Mouse (Mus musculus): ENCODE results near the gene Cdhr3. TPM values are rescaled to one million over a fixed set of nuclear protein-coding genes. Genes with fewer than 3 reads are reported as not detected.
A peak's percentile ranks its signal among the peaks of the same experiment; 100 is the strongest.

Cdhr3 gene
- polyA plus RNA-seq, 1 experiment from 2014 or later, result 2.6 TPM

GRCm38 (mm10) chr12:33018601-33019000 lies 74.1 kb downstream of the Cdhr3 start:
- no peak overlapping the region for H3K4me3 ChIP-seq (replicated peaks)
- ATAC-seq (ENCODE audit: insufficient number of reproducible peaks, low FRiP score, low TSS enrichment, low read depth), result no peak
- no peaks in the 10 kb centered on the region for H3K9me3 ChIP-seq (replicated peaks)
- H3K9ac ChIP-seq, result no peak overlapping the region
- 67% methylated on average over 4 of the region's 4 CpGs for WGBS
- no peak overlapping the region for H3K4me2 ChIP-seq (replicated peaks)
- H3K36me3 ChIP-seq, result no peaks in the 10 kb centered on the region
- peaks cover 27% of the 10 kb centered on the region for H3K4me1 ChIP-seq
- H3K27ac ChIP-seq (replicated peaks), result no peak overlapping the region
- no peaks in the 10 kb centered on the region for H3K27me3 ChIP-seq

GRCm38 (mm10) chr12:33016824-33017705 lies 75.6 kb downstream of the Cdhr3 start:
- Histone ChIP-seq H3K27ac (replicated peaks) (no peak overlapping the region), H3K4me3 (replicated peaks) (no peak overlapping the region), H3K36me3 (no peaks in the 10 kb centered on the region), H3K4me1 (peaks cover 27% of the 10 kb centered on the region), H3K27me3 (no peaks in the 10 kb centered on the region), H3K9me3 (replicated peaks) (no peaks in the 10 kb centered on the region), H3K4me2 (replicated peaks) (no peak overlapping the region), H3K9ac (no peak overlapping the region)
- no peak for ATAC-seq (ENCODE audit: insufficient number of reproducible peaks, low FRiP score, low TSS enrichment, low read depth)
- WGBS, result 46% methylated on average over 7 of the region's 7 CpGs

GRCm38 (mm10) chr12:33015103-33015502 lies 77.6 kb downstream of the Cdhr3 start:
- Histone ChIP-seq H3K4me2 (replicated peaks) (no peak overlapping the region), H3K4me1 (peaks cover 22% of the 10 kb centered on the region), H3K9ac (no peak overlapping the region), H3K27me3 (no peaks in the 10 kb centered on the region), H3K27ac (replicated peaks) (no peak overlapping the region), H3K4me3 (replicated peaks) (no peak overlapping the region), H3K36me3 (no peaks in the 10 kb centered on the region), H3K9me3 (replicated peaks) (no peaks in the 10 kb centered on the region)
- WGBS, result 80% methylated on average over 1 of the region's 1 CpGs
- no peak for ATAC-seq (ENCODE audit: insufficient number of reproducible peaks, low FRiP score, low TSS enrichment, low read depth)

- H3K36me3 ChIP-seq, result no peaks in the 10 kb centered on the region
- peaks cover 23% of the 10 kb centered on the region for H3K4me1 ChIP-seq
- no peaks in the 10 kb centered on the region for H3K9me3 ChIP-seq (replicated peaks)
- ATAC-seq (ENCODE audit: insufficient number of reproducible peaks, low FRiP score, low TSS enrichment, low read depth), result no peak
- no peak overlapping the region for H3K9ac ChIP-seq
- no peak overlapping the region for H3K27ac ChIP-seq (replicated peaks)
- no peak overlapping the region for H3K4me3 ChIP-seq (replicated peaks)
- no peaks in the 10 kb centered on the region for H3K27me3 ChIP-seq
- 62% methylated on average over 7 of the region's 7 CpGs for WGBS
- no peak overlapping the region for H3K4me2 ChIP-seq (replicated peaks)
These were observed 78.5 kb downstream of the Cdhr3 start for GRCm38 (mm10) chr12:33014050-33014796.

- Histone ChIP-seq H3K4me3 (replicated peaks) (no peak overlapping the region), H3K36me3 (no peaks in the 10 kb centered on the region), H3K9ac (no peak overlapping the region), H3K27ac (replicated peaks) (peak overlapping the region; percentile 84), H3K9me3 (replicated peaks) (no peaks in the 10 kb centered on the region), H3K4me2 (replicated peaks) (no peak overlapping the region), H3K27me3 (no peaks in the 10 kb centered on the region), H3K4me1 (peaks cover 22% of the 10 kb centered on the region)
- no peak; the same call in 1 of the 2 replicates for ATAC-seq (ENCODE audit: insufficient number of reproducible peaks, low FRiP score, low TSS enrichment, low read depth)
- WGBS, result 48% methylated on average over 3 of the region's 3 CpGs
These were observed 82.6 kb downstream of the Cdhr3 start for GRCm38 (mm10) chr12:33010026-33010425.

GRCm38 (mm10) chr12:33009206-33009966 lies 83.3 kb downstream of the Cdhr3 start:
- Histone ChIP-seq H3K27ac (replicated peaks) (peak overlapping the region; percentile 84), H3K4me3 (replicated peaks) (no peak overlapping the region), H3K9me3 (replicated peaks) (no peaks in the 10 kb centered on the region), H3K9ac (no peak overlapping the region), H3K36me3 (no peaks in the 10 kb centered on the region), H3K4me2 (replicated peaks) (0 out of 2 replicates have a peak overlapping the region, but pooled peaks have one; percentile 2), H3K27me3 (no peaks in the 10 kb centered on the region), H3K4me1 (peaks cover 22% of the 10 kb centered on the region)
- 39% methylated on average over 6 of the region's 6 CpGs for WGBS
- peak; percentile 74 for ATAC-seq (ENCODE audit: insufficient number of reproducible peaks, low FRiP score, low TSS enrichment, low read depth)

- Histone ChIP-seq H3K9me3 (replicated peaks) (no peaks in the 10 kb centered on the region), H3K27me3 (no peaks in the 10 kb centered on the region), H3K4me2 (replicated peaks) (0 out of 2 replicates have a peak overlapping the region, but pooled peaks have one; percentile 25), H3K4me1 (peaks cover 22% of the 10 kb centered on the region), H3K27ac (replicated peaks) (peak overlapping the region; percentile 84), H3K9ac (no peak overlapping the region), H3K4me3 (replicated peaks) (no peak overlapping the region), H3K36me3 (no peaks in the 10 kb centered on the region)
- peak; percentile 85 for ATAC-seq (ENCODE audit: insufficient number of reproducible peaks, low FRiP score, low TSS enrichment, low read depth)
- 28% methylated on average over 7 of the region's 7 CpGs for WGBS
These were observed 84.2 kb downstream of the Cdhr3 start for GRCm38 (mm10) chr12:33008305-33009110.

- Histone ChIP-seq H3K36me3 (no peaks in the 10 kb centered on the region), H3K27ac (replicated peaks) (no peak overlapping the region), H3K27me3 (no peaks in the 10 kb centered on the region), H3K4me2 (replicated peaks) (no peak overlapping the region), H3K9ac (no peak overlapping the region), H3K4me1 (peaks cover 22% of the 10 kb centered on the region), H3K4me3 (replicated peaks) (no peak overlapping the region), H3K9me3 (replicated peaks) (no peaks in the 10 kb centered on the region)
- WGBS, result 89% methylated on average over 2 of the region's 2 CpGs
- no peak for ATAC-seq (ENCODE audit: insufficient number of reproducible peaks, low FRiP score, low TSS enrichment, low read depth)
These were observed 85.5 kb downstream of the Cdhr3 start for GRCm38 (mm10) chr12:33007176-33007575.

- no peak overlapping the region for H3K9ac ChIP-seq
- 76% methylated on average over 5 of the region's 5 CpGs for WGBS
- H3K36me3 ChIP-seq, result no peaks in the 10 kb centered on the region
- ATAC-seq (ENCODE audit: insufficient number of reproducible peaks, low FRiP score, low TSS enrichment, low read depth), result no peak
- peaks cover 22% of the 10 kb centered on the region for H3K4me1 ChIP-seq
- H3K4me2 ChIP-seq (replicated peaks), result no peak overlapping the region
- no peaks in the 10 kb centered on the region for H3K27me3 ChIP-seq
- H3K4me3 ChIP-seq (replicated peaks), result no peak overlapping the region
- no peaks in the 10 kb centered on the region for H3K9me3 ChIP-seq (replicated peaks)
- H3K27ac ChIP-seq (replicated peaks), result no peak overlapping the region
These were observed 86.8 kb downstream of the Cdhr3 start for GRCm38 (mm10) chr12:33005858-33006257.

- H3K9me3 ChIP-seq (replicated peaks), result no peaks in the 10 kb centered on the region
- H3K36me3 ChIP-seq, result no peaks in the 10 kb centered on the region
- 63% methylated on average over 8 of the region's 8 CpGs for WGBS
- H3K4me2 ChIP-seq (replicated peaks), result no peak overlapping the region
- H3K27ac ChIP-seq (replicated peaks), result no peak overlapping the region
- peaks cover 8% of the 10 kb centered on the region for H3K4me1 ChIP-seq
- no peak overlapping the region for H3K9ac ChIP-seq
- no peak overlapping the region for H3K4me3 ChIP-seq (replicated peaks)
- no peak for ATAC-seq (ENCODE audit: insufficient number of reproducible peaks, low FRiP score, low TSS enrichment, low read depth)
- H3K27me3 ChIP-seq, result no peaks in the 10 kb centered on the region
These were observed 89.2 kb downstream of the Cdhr3 start for GRCm38 (mm10) chr12:33003339-33003965.
